Mouse (Mus musculus): ENCODE results near the gene Rps18. TPM values are rescaled to one million over a fixed set of nuclear protein-coding genes. Genes with fewer than 3 reads are reported as not detected.

Rps18 gene
- polyA plus RNA-seq, 1 experiment, result 287 TPM

- Histone ChIP-seq H3K4me3 (peak overlapping the region; percentile 82), H3K4me2 (ENCODE audit: low read depth) (peak overlapping the region; percentile 91), H3ac (ENCODE audit: control insufficient read depth, insufficient read length) (peak overlapping the region; percentile 26), H3K36me3 (ENCODE audit: control insufficient read depth, insufficient read depth) (no peaks in the 10 kb centered on the region), H3K27me3 (ENCODE audit: control insufficient read depth, insufficient read depth, insufficient read length) (no peaks in the 10 kb centered on the region), H3K79me2 (ENCODE audit: control insufficient read depth, insufficient read depth) (peaks cover 16% of the 10 kb centered on the region)
- no peak for TF ChIP-seq TCF3 (IDR thresholded peaks at IDR 0.05; ENCODE audit: insufficient read length, low read depth)
- no peak for TF ChIP-seq MYOG (IDR thresholded peaks at IDR 0.05; ENCODE audit: control insufficient read depth in 1 of 3, insufficient read depth in 1 of 3, insufficient read length in 2 of 3, low read depth in 2 of 3)
- no peak for TF ChIP-seq TCF12 (IDR thresholded peaks at IDR 0.05; ENCODE audit: insufficient read depth, poor library complexity, severe bottlenecking)
- TF ChIP-seq CEBPB (IDR thresholded peaks at IDR 0.05; ENCODE audit: insufficient read depth, poor library complexity, severe bottlenecking), result no peak
Measured at GRCm38 (mm10) chr17:33930280-33931158, 25.3 kb downstream of the Rps18 start.

GRCm38 (mm10) chr17:33929371-33930279 lies 26.2 kb downstream of the Rps18 start, which contains the start of gene Rgl2:
Gene Rgl2, plus strand, starts transcription at chr17:33929543.
- H3ac ChIP-seq (ENCODE audit: control insufficient read depth, insufficient read length), result peak within 1 kb of the TSS; percentile 26
- TF ChIP-seq SRF (IDR thresholded peaks at IDR 0.05; ENCODE audit: control insufficient read depth, insufficient read length, low read depth), result peak; percentile 68
- no peak for TF ChIP-seq USF1 (IDR thresholded peaks at IDR 0.05; ENCODE audit: low read depth)
- no peak for TF ChIP-seq REST (IDR thresholded peaks at IDR 0.05; ENCODE audit: insufficient read depth, insufficient read length)
- peak in 1 of 3 experiments; percentile 46 for TF ChIP-seq MYOG (IDR thresholded peaks at IDR 0.05; ENCODE audit: control insufficient read depth in 1 of 3, insufficient read depth in 1 of 3, insufficient read length in 2 of 3, low read depth in 2 of 3)
- TF ChIP-seq POLR2AphosphoS2 (IDR thresholded peaks at IDR 0.05; ENCODE audit: insufficient read length, low read depth), result peak; percentile 85
- TF ChIP-seq TCF12 (IDR thresholded peaks at IDR 0.05; ENCODE audit: insufficient read depth, poor library complexity, severe bottlenecking), result no peak
- TF ChIP-seq MAX (IDR thresholded peaks at IDR 0.05; ENCODE audit: low read depth), result no peak
- TF ChIP-seq POLR2A (IDR thresholded peaks at IDR 0.05; ENCODE audit: insufficient read length, low read depth), result peak; percentile 64
- no peak for TF ChIP-seq CEBPB (IDR thresholded peaks at IDR 0.05; ENCODE audit: insufficient read depth, poor library complexity, severe bottlenecking)
- no peak for TF ChIP-seq E2F4 (IDR thresholded peaks at IDR 0.05; ENCODE audit: insufficient read depth)
- H3K4me2 ChIP-seq (ENCODE audit: low read depth), result peak within 1 kb of the TSS; percentile 91
- H3K79me2 ChIP-seq (ENCODE audit: control insufficient read depth, insufficient read depth), result peaks cover 16% of the 10 kb centered on the region
- no peaks in the 10 kb centered on the region for H3K36me3 ChIP-seq (ENCODE audit: control insufficient read depth, insufficient read depth)
- H3K4me3 ChIP-seq, result peak within 1 kb of the TSS; percentile 82
- no peaks in the 10 kb centered on the region for H3K27me3 ChIP-seq (ENCODE audit: control insufficient read depth, insufficient read depth, insufficient read length)

DNA sequence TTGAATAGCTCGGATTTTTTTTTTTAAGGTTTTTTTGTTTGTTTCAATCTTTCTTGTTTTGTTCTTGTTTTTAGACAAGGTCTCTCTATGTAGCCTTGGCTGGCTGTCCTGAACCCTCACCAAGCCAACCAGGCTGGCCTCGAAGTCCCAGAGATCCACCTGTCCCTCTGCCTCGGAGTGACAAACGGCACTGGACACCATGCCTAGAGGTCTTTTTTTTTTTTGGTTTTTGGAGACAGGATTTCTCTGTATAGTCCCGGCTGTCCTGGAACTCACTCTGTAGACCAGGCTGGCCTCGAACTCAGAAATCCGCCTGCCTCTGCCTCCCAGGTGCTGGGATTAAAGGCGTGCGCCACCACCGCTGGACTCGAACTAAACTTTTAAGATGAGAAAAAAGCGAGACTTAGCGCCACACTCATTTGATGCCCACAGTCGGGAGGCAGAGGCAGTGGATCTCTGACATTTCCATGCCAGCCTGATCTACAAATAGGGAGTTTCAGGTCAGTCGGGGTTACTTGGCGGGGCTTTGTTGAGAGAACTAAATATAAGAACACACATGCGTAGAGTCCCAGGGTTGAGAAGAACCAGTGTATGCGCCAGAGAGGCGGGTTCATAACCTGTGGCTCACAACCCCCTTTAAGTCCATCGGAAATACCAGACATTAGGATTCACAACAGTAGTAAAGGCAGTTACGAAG lies 27.4 kb downstream of the Rps18 start:
- TF ChIP-seq MYOG (IDR thresholded peaks at IDR 0.05; ENCODE audit: control insufficient read depth in 1 of 3, insufficient read depth in 1 of 3, insufficient read length in 2 of 3, low read depth in 2 of 3) (no peak), POLR2AphosphoS2 (IDR thresholded peaks at IDR 0.05; ENCODE audit: insufficient read length, low read depth) (no peak), MAX (IDR thresholded peaks at IDR 0.05; ENCODE audit: low read depth) (no peak), MYOD1 (IDR thresholded peaks at IDR 0.05; ENCODE audit: control insufficient read depth in 1 of 3, insufficient read length in 2 of 3, low read depth in 2 of 3) (no peak), E2F4 (IDR thresholded peaks at IDR 0.05; ENCODE audit: insufficient read depth) (no peak), TCF12 (IDR thresholded peaks at IDR 0.05; ENCODE audit: insufficient read depth, poor library complexity, severe bottlenecking) (no peak), TCF3 (IDR thresholded peaks at IDR 0.05; ENCODE audit: insufficient read length, low read depth) (no peak), USF1 (IDR thresholded peaks at IDR 0.05; ENCODE audit: low read depth) (no peak), REST (IDR thresholded peaks at IDR 0.05; ENCODE audit: insufficient read depth, insufficient read length) (no peak), POLR2A (IDR thresholded peaks at IDR 0.05; ENCODE audit: insufficient read length, low read depth) (no peak), CEBPB (IDR thresholded peaks at IDR 0.05; ENCODE audit: insufficient read depth, poor library complexity, severe bottlenecking) (no peak), SRF (IDR thresholded peaks at IDR 0.05; ENCODE audit: control insufficient read depth, insufficient read length, low read depth) (no peak)
- peak overlapping the region; percentile 26 for H3ac ChIP-seq (ENCODE audit: control insufficient read depth, insufficient read length)
- H3K4me3 ChIP-seq, result peak overlapping the region; percentile 82
- H3K79me2 ChIP-seq (ENCODE audit: control insufficient read depth, insufficient read depth), result peaks cover 16% of the 10 kb centered on the region
- H3K36me3 ChIP-seq (ENCODE audit: control insufficient read depth, insufficient read depth), result no peaks in the 10 kb centered on the region
- H3K27me3 ChIP-seq (ENCODE audit: control insufficient read depth, insufficient read depth, insufficient read length), result no peaks in the 10 kb centered on the region
- peak overlapping the region; percentile 85 for H3K4me2 ChIP-seq (ENCODE audit: low read depth)

DNA sequence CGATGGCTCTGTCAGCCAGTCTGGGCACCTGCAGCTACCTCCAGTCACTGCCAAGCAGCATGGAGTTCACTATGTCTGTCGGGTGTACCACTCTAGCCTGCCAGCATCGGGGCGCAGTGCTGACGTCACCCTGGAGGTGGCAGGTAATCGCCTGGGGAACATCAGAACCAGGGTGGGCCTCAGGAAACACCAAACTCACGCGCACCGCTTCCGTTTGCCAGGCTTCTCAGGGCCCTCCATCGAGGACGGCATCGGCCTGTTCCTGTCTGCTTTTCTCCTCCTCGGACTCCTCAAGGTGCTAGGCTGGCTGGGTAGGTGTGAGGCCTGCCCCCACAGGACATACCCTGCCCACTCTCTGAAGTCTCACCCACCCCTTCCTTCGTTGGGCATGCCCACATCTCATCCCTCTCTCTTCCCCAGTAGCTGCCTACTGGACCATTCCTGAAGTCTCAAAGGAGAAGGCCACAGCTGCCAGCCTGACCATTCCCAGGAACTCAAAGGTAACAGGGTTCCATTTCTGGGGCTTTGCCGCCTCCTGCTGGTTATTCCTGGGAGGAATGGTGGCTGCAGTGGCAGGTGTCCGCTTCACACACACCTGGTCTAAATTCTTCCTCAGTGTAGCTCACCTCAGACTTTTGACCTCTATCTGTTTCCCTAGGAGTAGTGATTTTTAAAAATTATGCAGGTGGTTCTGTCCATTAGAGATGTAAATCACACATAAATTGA lies 29.4 kb downstream of the Rps18 start:
- H3K79me2 ChIP-seq (ENCODE audit: control insufficient read depth, insufficient read depth), result peaks cover 16% of the 10 kb centered on the region
- no peak for TF ChIP-seq SRF (IDR thresholded peaks at IDR 0.05; ENCODE audit: control insufficient read depth, insufficient read length, low read depth)
- TF ChIP-seq E2F4 (IDR thresholded peaks at IDR 0.05; ENCODE audit: insufficient read depth), result no peak
- no peak for TF ChIP-seq REST (IDR thresholded peaks at IDR 0.05; ENCODE audit: insufficient read depth, insufficient read length)
- TF ChIP-seq MYOG (IDR thresholded peaks at IDR 0.05; ENCODE audit: control insufficient read depth in 1 of 3, insufficient read depth in 1 of 3, insufficient read length in 2 of 3, low read depth in 2 of 3), result no peak
- no peak for TF ChIP-seq USF1 (IDR thresholded peaks at IDR 0.05; ENCODE audit: low read depth)
- no peak for TF ChIP-seq POLR2AphosphoS2 (IDR thresholded peaks at IDR 0.05; ENCODE audit: insufficient read length, low read depth)
- no peak for TF ChIP-seq TCF3 (IDR thresholded peaks at IDR 0.05; ENCODE audit: insufficient read length, low read depth)
- TF ChIP-seq TCF12 (IDR thresholded peaks at IDR 0.05; ENCODE audit: insufficient read depth, poor library complexity, severe bottlenecking), result no peak
- no peak for TF ChIP-seq MYOD1 (IDR thresholded peaks at IDR 0.05; ENCODE audit: control insufficient read depth in 1 of 3, insufficient read length in 2 of 3, low read depth in 2 of 3)
- TF ChIP-seq MAX (IDR thresholded peaks at IDR 0.05; ENCODE audit: low read depth), result no peak
- TF ChIP-seq POLR2A (IDR thresholded peaks at IDR 0.05; ENCODE audit: insufficient read length, low read depth), result no peak
- TF ChIP-seq CEBPB (IDR thresholded peaks at IDR 0.05; ENCODE audit: insufficient read depth, poor library complexity, severe bottlenecking), result no peak
- H3K36me3 ChIP-seq (ENCODE audit: control insufficient read depth, insufficient read depth), result peaks cover 4% of the 10 kb centered on the region
- no peak overlapping the region for H3K4me2 ChIP-seq (ENCODE audit: low read depth)
- H3K27me3 ChIP-seq (ENCODE audit: control insufficient read depth, insufficient read depth, insufficient read length), result no peaks in the 10 kb centered on the region
- H3K4me3 ChIP-seq, result no peak overlapping the region
- no peak overlapping the region for H3ac ChIP-seq (ENCODE audit: control insufficient read depth, insufficient read length)
